Mouse (Mus musculus) lung, adult 2 months (tissue): ENCODE data around the gene Glp2r.

Source experiments
- CTCF ChIP-seq: fragments of 200-500 bp; IDR thresholded peaks from 2 replicates; pipeline ENCODE4 v1.5.1; 2011; ENCODE audit warnings: mild to moderate bottlenecking, low read length, control low read depth; ENCODE audit not compliant: insufficient read depth
- POLR2A ChIP-seq: fragments of 200-500 bp; IDR thresholded peaks from 2 replicates; pipeline ENCODE4 v1.6.1; 2011; ENCODE audit warnings: low read depth, mild to moderate bottlenecking, control low read depth, low read length, borderline replicate concordance; ENCODE audit errors: extremely low read depth

GRCm38 (mm10) chr11:67712976-67713375, 58.0 kb downstream of the Glp2r start:
- no peak for TF ChIP-seq CTCF
- TF ChIP-seq POLR2A = no peak
